Mouse (Mus musculus): ENCODE results near the gene Fam181a.

Gene Fam181a

GRCm38 (mm10) chr12:103356415-103356748, 45.6 kb downstream of the Fam181a start:
- DNase-seq (ENCODE audit: inconsistent ontology term), result no peak

- no peak for DNase-seq (ENCODE audit: inconsistent ontology term)
Measured at GRCm38 (mm10) chr12:103358216-103358615, 47.4 kb downstream of the Fam181a start.

- DNase-seq (ENCODE audit: inconsistent ontology term), result no peak
Measured at GRCm38 (mm10) chr12:103358951-103359801, 48.4 kb downstream of the Fam181a start.

- no peak for DNase-seq (ENCODE audit: inconsistent ontology term)
Measured at GRCm38 (mm10) chr12:103360812-103361211, 50.0 kb downstream of the Fam181a start.

GRCm38 (mm10) chr12:103361539-103362307, 50.9 kb downstream of the Fam181a start:
- DNase-seq (ENCODE audit: inconsistent ontology term), result no peak

- DNase-seq (ENCODE audit: inconsistent ontology term), result no peak
Measured at GRCm38 (mm10) chr12:103362336-103362735, 51.6 kb downstream of the Fam181a start.
